Mouse (Mus musculus) CH12.LX (cell line): Measurements from ENCODE around the gene Rsrp1.

ENCODE experiments used
- POLR2A ChIP-seq: IDR thresholded peaks from 2 replicates; pipeline ENCODE4 v1.6.1; 2011; ENCODE audit warnings: low read depth, mild to moderate bottlenecking, improper control_type of control experiment, low read length
- SIN3A ChIP-seq: IDR thresholded peaks from 2 replicates; pipeline ENCODE4 v1.6.1; 2012; ENCODE audit warnings: low read length, improper control_type of control experiment, inconsistent platforms

DNA sequence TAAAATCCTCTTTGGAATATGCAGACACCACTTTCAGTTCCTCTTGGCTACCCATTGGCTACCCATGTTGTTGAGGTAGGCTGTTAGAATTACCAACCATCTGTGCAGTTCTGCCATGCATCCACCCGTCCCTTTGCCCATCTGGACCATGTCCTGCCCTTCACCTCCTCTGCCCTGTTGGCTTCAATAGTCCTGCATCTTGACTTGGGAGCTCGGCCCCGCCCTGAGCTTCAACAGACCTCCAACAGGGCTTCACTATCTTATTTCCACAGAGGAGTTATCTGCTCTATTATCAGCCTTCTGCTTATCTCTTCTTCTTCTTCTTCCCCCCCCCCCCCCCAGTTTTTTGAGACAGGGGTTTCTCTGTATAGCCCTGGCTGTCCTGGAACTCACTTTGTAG is 6.2 kb upstream of the Rsrp1 start:
- TF ChIP-seq POLR2A (no peak), SIN3A (no peak)
